Mouse (Mus musculus): Measurements from ENCODE around the gene Arntl.
A peak's percentile ranks its signal among the peaks of the same experiment; 100 is the strongest.

DNA sequence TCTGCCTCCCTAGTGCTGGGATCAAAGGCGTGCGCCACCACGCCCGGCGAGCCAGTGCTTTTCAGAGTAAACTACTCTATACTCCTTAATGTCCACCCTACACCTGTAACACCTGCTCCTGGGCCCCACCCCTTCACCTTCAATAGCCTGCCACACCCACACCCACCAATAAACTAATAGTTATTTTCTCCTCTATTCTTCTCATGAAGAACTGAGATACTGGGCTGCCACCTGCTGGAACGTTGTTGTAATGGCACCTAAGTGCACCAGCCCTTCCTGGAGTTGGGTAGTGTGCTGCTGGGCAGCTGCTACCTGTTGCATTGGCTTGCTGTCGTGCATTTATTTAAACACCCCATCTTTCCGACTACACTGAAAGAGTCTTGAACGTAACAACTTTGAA is 61.0 kb downstream of the Arntl start:
- TF ChIP-seq CTCF (IDR thresholded peaks at IDR 0.05; ENCODE audit: low read depth) (peak; percentile 81), EP300 (IDR thresholded peaks at IDR 0.05; ENCODE audit: low read depth) (no peak)

Measured in liver, postnatal 0 days (tissue).